Mouse (Mus musculus) liver, postnatal 0 days (tissue): ENCODE data around the gene Efcab12.

Experiments used
- CTCF ChIP-seq: sonication (generic); IDR thresholded peaks from 2 replicates; pipeline ENCODE4 v1.5.1; 2016; ENCODE audit warnings: antibody characterized with exemption, low read depth
- EP300 ChIP-seq: IDR thresholded peaks from 2 replicates; pipeline ENCODE4 v1.6.1; 2016; ENCODE audit warnings: antibody characterized with exemption, low read depth, mild to moderate bottlenecking

GRCm38 (mm10) chr6:115776363-115776762 lies 61.8 kb downstream of the Efcab12 start:
- no peak for TF ChIP-seq CTCF
- no peak for TF ChIP-seq EP300
